Mouse (Mus musculus) hindlimb bud, embryonic 11.5 days (tissue): ENCODE data around the gene Cyp2a12.
"Not testable (repeated sequence)": the region's sequence is repeated elsewhere in the genome, so short reads cannot be mapped to it uniquely, and the experiment has no call there.

Experiments
- DNase-seq: peaks from one replicate; pipeline ENCODE4 v3.0.0-alpha.2; 2012; ENCODE audit warnings: low read depth, low spot score; ENCODE audit errors: extremely low spot score

Cyp2a12 gene

DNA sequence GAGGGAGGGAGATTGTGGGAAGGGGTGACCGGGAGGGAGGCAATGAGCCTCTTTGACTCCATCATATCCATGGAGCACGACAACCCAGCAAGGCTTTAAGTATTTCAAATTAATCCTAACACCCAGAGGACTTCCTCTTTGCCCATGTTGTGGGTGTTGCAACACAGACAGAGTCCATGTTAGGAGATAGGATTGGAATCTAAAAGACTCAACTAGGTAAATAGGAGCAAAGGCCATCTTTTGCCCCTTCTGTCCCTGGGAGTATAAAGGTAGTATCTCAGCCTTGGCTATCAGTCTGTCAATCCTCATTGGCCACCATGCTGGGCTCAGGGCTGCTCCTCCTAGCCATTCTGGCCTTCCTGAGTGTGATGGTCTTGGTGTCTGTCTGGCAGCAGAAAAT is at the start of gene Cyp2a12:
Gene Cyp2a12 (plus strand): TSS at position 293 of the 400 bp plus-strand sequence.
- DNase-seq = no peak

GRCm38 (mm10) chr7:26981464-26981863 is 47.4 kb upstream of the Cyp2a12 start:
- DNase-seq = not testable (repeated sequence)

DNA sequence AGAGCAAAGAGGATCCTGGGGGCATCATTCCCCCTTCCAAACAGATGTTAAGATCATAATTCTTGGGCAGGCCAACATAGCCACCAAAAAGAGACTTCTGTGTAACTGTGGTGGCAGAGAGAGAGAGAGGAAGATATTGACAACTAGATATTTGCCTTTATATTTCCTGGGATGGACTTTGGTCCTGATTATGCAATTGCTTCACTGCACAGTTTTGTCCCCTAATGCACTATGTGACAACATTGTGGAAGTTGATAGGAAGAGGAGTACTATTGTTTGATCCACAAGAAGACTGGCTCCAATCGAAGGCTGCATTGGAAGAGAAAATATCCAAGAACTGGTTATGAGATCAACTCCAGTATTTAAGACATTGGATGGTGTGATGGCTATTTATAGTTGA is 46.9 kb upstream of the Cyp2a12 start:
- DNase-seq = not testable (repeated sequence)

DNA sequence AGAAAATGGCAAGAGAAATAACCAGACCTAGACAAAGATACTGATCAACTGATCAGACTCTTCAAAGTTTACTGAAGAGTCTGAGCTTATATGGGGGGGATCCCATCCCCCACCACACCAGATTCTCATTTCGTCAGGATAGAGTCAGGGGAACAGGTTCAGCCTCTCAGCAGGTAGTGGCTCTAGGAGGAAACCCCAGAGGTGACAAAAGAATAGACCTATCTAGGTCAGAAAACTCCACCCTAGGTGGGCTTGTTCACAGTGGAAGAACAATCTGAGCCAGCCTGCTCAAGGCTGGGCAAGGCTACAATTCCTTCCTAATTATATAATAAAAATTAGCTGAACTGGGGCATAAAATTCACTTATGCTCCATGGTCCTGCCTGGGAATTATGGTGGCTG is 46.3 kb upstream of the Cyp2a12 start:
- no peak for DNase-seq

DNA sequence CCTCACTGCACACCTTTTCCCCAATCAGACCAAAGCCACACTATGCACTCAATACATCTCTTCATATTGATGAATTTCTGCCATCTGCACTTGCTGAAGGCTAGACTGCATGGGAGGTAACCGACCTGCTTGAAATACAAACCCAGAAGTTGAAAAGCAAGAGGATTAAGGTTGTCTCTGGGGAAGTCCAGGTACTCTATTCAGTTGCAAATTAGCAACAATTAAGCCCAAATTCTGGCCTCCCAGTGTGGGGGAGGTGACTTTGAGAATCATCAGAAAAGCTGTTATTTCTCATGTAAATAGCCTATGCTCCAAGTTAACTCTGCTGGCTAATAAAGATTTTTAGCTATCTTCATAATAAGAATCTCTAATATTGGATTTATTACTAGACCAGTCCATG is 45.7 kb upstream of the Cyp2a12 start:
- DNase-seq = not testable (repeated sequence)

- DNase-seq = not testable (repeated sequence)
Observed at GRCm38 (mm10) chr7:27026581-27026980, 2.3 kb upstream of the Cyp2a12 start.

DNA sequence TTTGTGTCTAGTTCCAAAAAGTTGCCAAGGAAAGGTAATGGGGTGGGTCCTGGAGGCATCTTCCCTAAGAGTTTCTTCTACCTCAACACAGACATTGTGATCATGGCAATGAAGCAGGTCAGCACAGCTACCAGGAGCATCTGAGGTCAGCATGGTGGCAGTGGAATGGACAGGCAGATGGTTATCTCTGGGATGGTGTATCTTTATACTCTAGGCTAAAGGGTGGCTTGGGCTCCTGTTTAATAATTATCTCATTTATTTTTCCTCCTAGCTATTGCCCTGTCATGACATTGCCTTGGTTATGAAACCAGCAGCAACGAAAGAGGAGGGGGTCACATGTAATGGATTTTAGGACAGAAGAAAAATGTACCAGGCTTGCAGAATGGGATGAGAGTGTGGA is 20.0 kb downstream of the Cyp2a12 start:
- DNase-seq = not testable (repeated sequence)

GRCm38 (mm10) chr7:27059333-27059732 is 30.5 kb downstream of the Cyp2a12 start:
- DNase-seq = not testable (repeated sequence)

- not testable (repeated sequence) for DNase-seq
Observed at GRCm38 (mm10) chr7:27059896-27060295, 31.0 kb downstream of the Cyp2a12 start.

DNA sequence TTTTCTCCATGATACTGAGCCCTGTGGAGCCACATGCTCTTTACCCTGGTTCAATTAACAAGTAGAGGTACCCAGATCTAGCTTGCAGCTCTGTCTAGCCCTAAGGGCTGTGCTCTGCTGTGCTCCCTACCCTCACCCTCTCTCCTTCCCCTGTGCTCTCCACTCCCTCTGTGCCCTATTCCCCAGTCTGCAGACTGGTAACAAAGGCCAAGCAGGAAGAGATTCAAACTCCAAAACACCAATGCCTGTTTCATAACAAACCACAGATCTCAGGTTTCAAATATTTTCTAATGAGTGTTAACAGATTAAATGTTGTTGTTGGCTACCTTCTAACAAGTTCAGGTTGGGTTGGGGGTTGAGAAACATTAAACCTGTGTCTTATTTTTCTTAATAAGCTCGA is 49.8 kb downstream of the Cyp2a12 start:
- no peak for DNase-seq

GRCm38 (mm10) chr7:27081625-27082024 is 52.7 kb downstream of the Cyp2a12 start:
- DNase-seq = no peak
